Mouse (Mus musculus) lung, adult 2 months (tissue): ENCODE data around the gene Map4k2. TPM values are rescaled to one million over a fixed set of nuclear protein-coding genes. Genes with fewer than 3 reads are reported as not detected.

Experiments used
- DNase-seq: peaks from one replicate; pipeline ENCODE4 v3.0.0; 2022
- H3K4me1 ChIP-seq: fragments of 200-500 bp; 2 replicates; pipeline ENCODE4 v1.6.1; 2011; ENCODE audit warnings: low read length; ENCODE audit not compliant: control insufficient read depth, insufficient read depth
- H3K4me3 ChIP-seq: fragments of 200-500 bp; replicated peaks from 2 replicates; pipeline ENCODE3; 2011; ENCODE audit warnings: low read depth, mild to moderate bottlenecking, control low read depth, low read length; ENCODE audit errors: extremely low read depth
- CTCF ChIP-seq: fragments of 200-500 bp; IDR thresholded peaks from 2 replicates; pipeline ENCODE4 v1.5.1; 2011; ENCODE audit warnings: mild to moderate bottlenecking, low read length, control low read depth; ENCODE audit not compliant: insufficient read depth
- POLR2A ChIP-seq: fragments of 200-500 bp; IDR thresholded peaks from 2 replicates; pipeline ENCODE4 v1.6.1; 2011; ENCODE audit warnings: low read depth, mild to moderate bottlenecking, control low read depth, low read length, borderline replicate concordance; ENCODE audit errors: extremely low read depth
- WGBS: fragments of 180-500 bp; shearing (Covaris S2); methylation state at CpG from one replicate; pipeline ENCODE4 v1.1.7; 2018; 5-methylcytosine and 5-hydroxymethylcytosine counted together
- polyA plus RNA-seq: library from polyadenylated mRNA; depleted of rRNA; stranded (reverse); fragments of >200 nt; gene quantifications from 2 replicates; pipeline ENCODE4 v1.2.3, GENCODE M21; 2012; rRNA removed

Map4k2 gene
- 303 and 441 TPM in 2 replicates for polyA plus RNA-seq

- peak; percentile 68; the same call in 1 of the 2 replicates for TF ChIP-seq POLR2A
- no peak for TF ChIP-seq CTCF
- peak within 1 kb of the TSS; percentile 95 for H3K4me3 ChIP-seq
- peaks cover 25% of the 10 kb centered on the region for H3K4me1 ChIP-seq
- WGBS = 2% methylated on average over 70 of the region's 72 CpGs
- peak; percentile 84 for DNase-seq
Observed at GRCm38 (mm10) chr19:6340524-6341452, at the start of gene Map4k2. Map4k2 (plus strand) TSS chr19:6341135.

GRCm38 (mm10) chr19:6292262-6292661 is 48.7 kb upstream of the Map4k2 start:
- no peak overlapping the region for H3K4me3 ChIP-seq
- peaks cover 39% of the 10 kb centered on the region for H3K4me1 ChIP-seq
- no peak for TF ChIP-seq CTCF
- no peak for TF ChIP-seq POLR2A
- no peak for DNase-seq
- 75% methylated on average over 5 of the region's 5 CpGs for WGBS

GRCm38 (mm10) chr19:6294301-6294700 is 46.6 kb upstream of the Map4k2 start:
- DNase-seq = no peak
- Histone ChIP-seq H3K4me3 (no peak overlapping the region), H3K4me1 (peaks cover 52% of the 10 kb centered on the region)
- WGBS = 73% methylated on average over 17 of the region's 17 CpGs
- TF ChIP-seq CTCF = no peak
- no peak for TF ChIP-seq POLR2A

DNA sequence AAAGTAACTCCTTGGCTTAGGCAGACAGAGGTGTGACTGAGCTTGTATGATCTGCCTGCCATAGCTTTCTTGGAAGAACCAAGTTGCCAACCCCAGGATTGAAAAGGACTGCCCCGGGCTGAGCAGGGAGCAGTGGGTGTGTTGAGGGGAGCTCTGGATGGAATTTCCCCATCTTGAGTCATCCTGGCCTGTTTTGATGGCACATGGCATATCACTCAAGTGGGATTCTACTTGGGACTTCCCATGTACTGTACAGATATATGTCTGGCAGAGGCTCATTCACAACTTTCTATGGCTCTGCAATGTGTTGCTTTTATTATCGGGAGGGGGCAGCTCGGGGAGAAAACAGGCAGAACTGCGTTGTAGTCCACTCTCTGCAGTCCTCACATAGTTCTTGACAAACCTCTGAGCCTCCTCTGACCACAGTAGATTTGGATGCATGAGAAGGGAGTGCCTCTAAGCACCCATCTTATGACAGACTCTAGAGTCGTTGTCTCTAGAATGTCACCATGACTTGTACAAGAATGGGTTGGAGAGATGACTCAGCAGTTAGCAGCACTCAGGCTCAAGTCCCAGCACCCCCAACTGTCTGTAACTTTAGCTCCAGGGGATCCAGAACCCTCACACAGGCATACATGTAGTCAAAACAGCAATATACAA is 44.3 kb upstream of the Map4k2 start:
- Histone ChIP-seq H3K4me1 (peaks cover 51% of the 10 kb centered on the region), H3K4me3 (no peak overlapping the region)
- DNase-seq = no peak
- 64% methylated on average over 5 of the region's 5 CpGs for WGBS
- TF ChIP-seq CTCF (no peak), POLR2A (no peak)

- DNase-seq = peak; percentile 31
- TF ChIP-seq CTCF (no peak), POLR2A (no peak)
- peaks cover 47% of the 10 kb centered on the region for H3K4me1 ChIP-seq
- H3K4me3 ChIP-seq = no peak overlapping the region
- WGBS = 59% methylated on average over 9 of the region's 9 CpGs
Observed at GRCm38 (mm10) chr19:6297641-6298040, 43.3 kb upstream of the Map4k2 start.

GRCm38 (mm10) chr19:6299003-6299402 is 41.9 kb upstream of the Map4k2 start:
- DNase-seq = no peak
- Histone ChIP-seq H3K4me1 (peaks cover 48% of the 10 kb centered on the region), H3K4me3 (no peak overlapping the region)
- no peak for TF ChIP-seq CTCF
- TF ChIP-seq POLR2A = no peak
- WGBS = 52% methylated on average over 4 of the region's 4 CpGs

DNA sequence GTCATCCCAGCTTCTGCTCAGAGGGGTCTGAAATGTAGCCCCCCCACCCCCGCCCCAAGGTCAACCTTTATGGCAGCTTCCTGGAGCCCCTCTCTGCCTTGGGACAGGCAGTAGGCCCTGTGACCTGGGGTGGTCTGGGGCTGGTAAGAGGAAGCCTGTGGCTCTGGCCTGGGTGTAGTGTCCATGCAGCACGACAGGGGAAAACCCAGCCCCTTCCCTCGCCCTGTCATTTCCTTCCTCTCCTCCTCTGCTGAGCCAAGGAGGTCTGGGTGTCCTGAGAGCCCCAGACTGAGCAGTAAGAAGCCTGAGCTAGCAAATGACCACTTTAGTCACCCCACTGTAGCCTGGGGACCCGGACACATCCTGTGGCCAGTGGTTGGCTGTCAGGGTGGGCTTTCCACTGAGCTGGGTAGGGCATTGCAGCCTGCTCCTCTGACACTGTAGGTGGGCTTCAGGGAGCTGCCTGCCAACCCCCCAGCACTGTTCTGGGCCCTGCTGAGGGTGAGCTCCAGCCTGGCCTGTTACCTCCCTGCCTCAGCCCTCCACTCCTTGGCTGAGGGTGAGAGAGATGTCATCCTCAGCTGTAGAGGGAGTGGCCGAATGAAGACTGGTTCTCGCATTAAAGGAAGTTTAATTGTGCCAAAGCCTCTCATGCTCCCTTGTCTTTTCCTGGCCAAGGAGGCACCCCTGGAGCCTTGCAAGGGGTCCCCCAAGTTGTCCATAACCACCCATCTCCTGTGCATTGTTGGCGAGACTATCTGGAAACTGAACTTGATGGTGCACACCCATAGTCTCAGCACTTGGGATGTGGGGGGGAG is 41.3 kb upstream of the Map4k2 start:
- TF ChIP-seq POLR2A (peak; percentile 17; the same call in 1 of the 2 replicates), CTCF (no peak)
- peaks cover 49% of the 10 kb centered on the region for H3K4me1 ChIP-seq
- 42% methylated on average over 7 of the region's 7 CpGs for WGBS
- H3K4me3 ChIP-seq = no peak overlapping the region
- DNase-seq = no peak

DNA sequence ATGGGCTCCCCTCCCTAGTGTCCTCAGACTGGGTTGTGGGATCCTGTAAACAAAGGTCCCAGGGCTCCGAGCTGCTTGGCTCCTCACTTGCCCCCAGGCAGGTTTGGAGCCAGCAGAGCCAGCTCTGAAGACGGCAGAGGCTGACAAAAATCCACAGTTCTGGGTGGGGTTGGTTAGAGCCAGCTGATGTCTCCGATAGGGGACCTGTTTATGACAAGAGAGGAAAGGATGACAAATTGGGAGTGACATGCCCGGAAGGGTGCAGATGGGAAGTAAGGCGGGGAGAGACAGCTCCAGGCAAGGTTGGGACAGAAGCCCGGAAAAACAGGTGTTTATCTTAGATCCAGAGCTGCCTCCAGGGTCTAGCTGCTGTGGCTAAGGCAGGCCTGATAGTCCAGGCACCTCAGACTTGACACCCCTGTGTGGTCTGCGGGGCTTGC is 40.5 kb upstream of the Map4k2 start:
- 36% methylated on average over 7 of the region's 7 CpGs for WGBS
- peak; percentile 46 for DNase-seq
- Histone ChIP-seq H3K4me1 (peaks cover 51% of the 10 kb centered on the region), H3K4me3 (no peak overlapping the region)
- TF ChIP-seq CTCF (no peak), POLR2A (no peak)

DNA sequence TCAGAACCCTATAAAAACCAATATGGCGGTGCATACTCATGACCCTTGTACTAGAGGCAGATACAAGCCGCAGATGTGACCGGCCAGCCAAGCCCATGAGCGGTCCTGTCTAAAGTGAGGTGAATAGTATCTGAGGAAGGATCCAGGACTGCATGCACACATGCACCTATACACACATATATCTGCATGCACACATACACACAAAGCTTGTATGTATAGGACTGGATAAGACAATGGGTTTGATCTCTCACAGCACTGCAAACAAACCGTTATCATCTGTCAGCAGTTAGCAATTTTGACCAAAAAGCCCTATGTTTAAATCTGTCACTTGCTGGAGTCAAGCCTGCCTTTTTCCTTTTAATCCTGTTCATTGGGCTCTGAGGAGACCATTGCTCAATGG is 38.8 kb upstream of the Map4k2 start:
- H3K4me1 ChIP-seq = peaks cover 51% of the 10 kb centered on the region
- H3K4me3 ChIP-seq = no peak overlapping the region
- DNase-seq = no peak
- 86% methylated on average over 5 of the region's 5 CpGs for WGBS
- no peak for TF ChIP-seq CTCF
- TF ChIP-seq POLR2A = no peak

DNA sequence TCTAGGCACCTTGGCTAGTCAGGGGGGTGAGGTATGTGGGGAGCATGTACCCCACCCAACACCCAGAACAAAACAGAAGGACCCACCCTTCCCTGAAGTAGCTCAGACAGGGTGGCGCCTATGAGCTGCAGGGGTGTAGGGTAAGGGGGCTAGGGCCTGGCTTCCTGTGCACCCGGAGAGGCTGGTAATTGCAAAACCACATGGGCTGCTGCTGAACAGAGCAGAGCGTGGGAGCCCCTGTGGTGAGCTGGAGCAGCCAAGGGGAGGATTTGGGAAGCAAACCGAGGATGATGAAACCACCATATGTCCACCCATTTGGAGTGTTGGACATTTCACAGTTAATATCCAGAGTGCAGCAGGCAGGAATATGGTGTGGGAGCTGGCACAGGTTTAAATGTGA is 38.4 kb upstream of the Map4k2 start:
- no peak overlapping the region for H3K4me3 ChIP-seq
- TF ChIP-seq CTCF = no peak
- TF ChIP-seq POLR2A = no peak
- peaks cover 47% of the 10 kb centered on the region for H3K4me1 ChIP-seq
- no peak for DNase-seq
- WGBS = 14% methylated on average over 4 of the region's 4 CpGs
